Mouse (Mus musculus): ENCODE measurements at regions not wholly inside any gene's neighbourhood (a gene's known extent, or its start where the extent isn't known, plus 50 kb on each side); places are given as distances from the start of the nearest gene placed in this dataset.

GRCm38 (mm10) chrX:106985684-106986083 lies 65.3 kb downstream of the Lpar4 start:
- DNase-seq (ENCODE audit: low read depth, low spot score) = no peak

GRCm38 (mm10) chrX:106986794-106987193 lies 66.4 kb downstream of the Lpar4 start:
- peak; percentile 2 for DNase-seq (ENCODE audit: low read depth, low spot score)

- DNase-seq (ENCODE audit: low read depth, low spot score) = no peak
These were observed 67.4 kb downstream of the Lpar4 start for GRCm38 (mm10) chrX:106987779-106988178.

GRCm38 (mm10) chrX:107004496-107004895 lies 83.8 kb upstream of the P2ry10 start:
- DNase-seq (ENCODE audit: low read depth, low spot score) = no peak

GRCm38 (mm10) chrX:107008968-107009367 lies 79.3 kb upstream of the P2ry10 start:
- no peak for DNase-seq (ENCODE audit: low read depth, low spot score)

GRCm38 (mm10) chrX:107012615-107013014 lies 75.7 kb upstream of the P2ry10 start:
- DNase-seq (ENCODE audit: low read depth, low spot score) = no peak

- peak; percentile 7 for DNase-seq (ENCODE audit: low read depth, low spot score)
These were observed 73.0 kb upstream of the P2ry10 start for GRCm38 (mm10) chrX:107015335-107015734.

GRCm38 (mm10) chrX:107031726-107032125 lies 56.6 kb upstream of the P2ry10 start:
- peak; percentile 32 for DNase-seq (ENCODE audit: low read depth, low spot score)

- no peak for DNase-seq (ENCODE audit: low read depth, low spot score)
These were observed 50.3 kb upstream of the P2ry10 start for GRCm38 (mm10) chrX:107038041-107038440.
